Mouse (Mus musculus) embryonic facial prominence, embryonic 11.5 days (tissue): ENCODE measurements around the gene Gsk3b. TPM values are rescaled to one million over a fixed set of nuclear protein-coding genes. Genes with fewer than 3 reads are reported as not detected.

Source experiments
- ATAC-seq: fragments of 200-750 bp; cut with Nextera tagmentation; replicated peaks from 2 replicates; pipeline ENCODE4 v1.8.0; 2017; ENCODE audit warnings: low read depth; ENCODE audit not compliant: insufficient number of reproducible peaks, low FRiP score, low TSS enrichment
- DNase-seq: peaks from one replicate; pipeline ENCODE4 v3.0.0-alpha.2; 2015; ENCODE audit warnings: low spot score
- H3K27ac ChIP-seq: fragments of 300-500 bp; sonication (generic); replicated peaks from 2 replicates; pipeline ENCODE4 v1.5.1; 2014; ENCODE audit warnings: mild to moderate bottlenecking, low read depth, low read length, control low read depth
- H3K27me3 ChIP-seq: fragments of 300-500 bp; sonication (generic); 2 replicates; pipeline ENCODE4 v1.6.1; 2014; ENCODE audit warnings: mild to moderate bottlenecking, low read length, moderate library complexity, mixed read lengths; ENCODE audit not compliant: control insufficient read depth, insufficient read depth
- H3K36me3 ChIP-seq: fragments of 300-500 bp; sonication (generic); replicated peaks from 2 replicates; pipeline ENCODE4 v1.6.1; 2014; ENCODE audit warnings: low read depth, mild to moderate bottlenecking, low read length, moderate library complexity, mixed read lengths; ENCODE audit not compliant: control insufficient read depth, insufficient read depth
- H3K4me1 ChIP-seq: fragments of 300-500 bp; sonication (generic); 2 replicates; pipeline ENCODE4 v1.6.1; 2014; ENCODE audit warnings: low read length, mixed read lengths; ENCODE audit not compliant: control insufficient read depth, insufficient read depth
- H3K4me2 ChIP-seq: fragments of 300-500 bp; sonication (generic); 2 replicates; pipeline ENCODE4 v1.6.1; 2014; ENCODE audit warnings: low read depth, mild to moderate bottlenecking, control low read depth, low read length, moderate library complexity
- H3K4me3 ChIP-seq: fragments of 300-500 bp; sonication (generic); 2 replicates; pipeline ENCODE4 v1.5.1; 2014; ENCODE audit warnings: low read depth, low read length, control low read depth
- H3K9ac ChIP-seq: fragments of 300-500 bp; sonication (generic); replicated peaks from 2 replicates; pipeline ENCODE4 v1.6.1; 2014; ENCODE audit warnings: mild to moderate bottlenecking, control low read depth, low read length
- H3K9me3 ChIP-seq: fragments of 300-500 bp; sonication (generic); replicated peaks from 2 replicates; pipeline ENCODE4 v1.6.1; 2016; ENCODE audit warnings: mild to moderate bottlenecking, low read length, inconsistent platforms, mixed read lengths; ENCODE audit not compliant: control insufficient read depth
- WGBS: fragments of 180-500 bp; shearing (Covaris S2); extraction: QIAGEN DNeasy Blood & Tissue Kit; methylation state at CpG from one replicate; pipeline ENCODE4 v1.1.7; 2014; 5-methylcytosine and 5-hydroxymethylcytosine counted together
- polyA plus RNA-seq: library from polyadenylated mRNA; unstranded; fragments of >200 nt; fragmentation: Nextera tagmentation; extraction: Ambion mirVana; gene quantifications from 2 replicates; pipeline ENCODE4 v1.2.1, GENCODE M21; 2014

Gene Gsk3b
- polyA plus RNA-seq, 1 experiment from 2014 or later: 81.9 TPM

DNA sequence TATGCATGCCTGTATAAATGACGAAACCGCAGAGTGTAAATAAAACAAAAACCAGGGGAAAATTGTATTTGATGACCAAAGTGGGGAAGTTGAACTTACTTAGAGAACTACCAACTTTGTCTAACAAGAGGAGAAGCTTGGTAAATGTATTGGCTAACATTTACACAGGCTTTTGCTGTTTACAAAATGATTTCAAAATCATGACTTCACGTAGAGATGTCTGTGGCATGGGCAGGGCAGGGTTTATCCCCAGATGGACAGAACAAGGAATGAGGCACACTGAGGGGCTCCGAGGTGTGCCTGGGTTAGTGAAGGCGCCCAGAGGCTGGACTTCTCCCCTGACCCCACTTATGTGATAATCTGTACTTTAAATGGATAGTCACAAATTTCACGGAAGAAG is 198.6 kb downstream of the Gsk3b start:
- DNase-seq: no peak
- Histone ChIP-seq H3K27me3 (no peaks in the 10 kb centered on the region), H3K27ac (no peak overlapping the region), H3K4me2 (no peak overlapping the region), H3K4me3 (no peak overlapping the region), H3K36me3 (no peaks in the 10 kb centered on the region), H3K9me3 (no peaks in the 10 kb centered on the region), H3K4me1 (no peaks in the 10 kb centered on the region), H3K9ac (no peak overlapping the region)
- WGBS: 59% methylated on average over 6 of the region's 6 CpGs
- ATAC-seq: no peak

DNA sequence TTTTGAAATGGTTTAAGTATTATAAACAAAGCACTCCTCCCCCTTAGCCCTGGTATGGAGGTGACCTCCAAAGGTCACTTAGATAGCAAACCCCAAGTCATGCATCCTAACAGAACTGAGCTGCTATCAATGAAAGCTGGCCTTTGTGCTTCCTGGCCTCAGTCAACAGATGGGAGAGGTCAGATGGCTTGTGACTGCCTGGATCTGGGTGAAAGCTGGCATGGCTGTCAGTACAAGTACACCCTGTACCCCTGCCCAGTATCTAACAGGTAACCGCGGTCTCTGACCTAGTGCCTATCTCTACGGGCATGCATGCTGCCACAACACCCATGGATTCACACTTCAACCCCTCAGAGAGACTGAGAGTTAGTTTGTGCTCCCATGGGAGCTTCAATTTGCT is 199.0 kb downstream of the Gsk3b start:
- Histone ChIP-seq H3K4me2 (no peak overlapping the region), H3K36me3 (no peaks in the 10 kb centered on the region), H3K9me3 (no peaks in the 10 kb centered on the region), H3K4me1 (no peaks in the 10 kb centered on the region), H3K27ac (no peak overlapping the region), H3K4me3 (no peak overlapping the region), H3K9ac (no peak overlapping the region), H3K27me3 (no peaks in the 10 kb centered on the region)
- no peak for ATAC-seq
- DNase-seq: no peak
- WGBS: 69% methylated on average over 3 of the region's 3 CpGs

DNA sequence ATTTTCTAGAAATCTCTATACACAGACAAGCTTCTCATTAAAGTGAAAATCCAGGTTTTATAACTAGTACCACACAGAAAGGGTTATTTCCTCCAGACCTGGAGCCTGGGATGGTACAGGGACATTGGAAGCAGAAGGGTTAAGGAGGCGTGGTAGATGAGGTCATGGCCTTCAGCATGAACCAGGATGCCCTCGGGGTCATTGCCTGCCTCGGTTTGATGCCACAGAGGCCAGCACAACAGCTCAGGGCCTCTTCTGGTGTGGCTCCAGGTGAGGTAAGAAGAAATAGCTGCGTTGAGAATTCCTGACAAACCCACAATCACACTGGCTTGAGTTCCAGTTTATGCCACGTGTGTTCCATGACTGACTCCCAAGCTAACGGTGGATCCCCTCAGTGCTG is 200.1 kb downstream of the Gsk3b start:
- 19% methylated on average over 6 of the region's 6 CpGs for WGBS
- Histone ChIP-seq H3K9me3 (no peaks in the 10 kb centered on the region), H3K27ac (no peak overlapping the region)

GRCm38 (mm10) chr16:38290151-38290550 is 201.3 kb downstream of the Gsk3b start:
- H3K9ac ChIP-seq: no peak overlapping the region
- WGBS: 77% methylated on average over 2 of the region's 2 CpGs
- H3K27me3 ChIP-seq: no peaks in the 10 kb centered on the region
- DNase-seq (no peak), ATAC-seq (no peak)
- H3K4me2 ChIP-seq: no peak overlapping the region
- no peaks in the 10 kb centered on the region for H3K36me3 ChIP-seq
- no peaks in the 10 kb centered on the region for H3K9me3 ChIP-seq
- no peak overlapping the region for H3K27ac ChIP-seq
- no peak overlapping the region for H3K4me3 ChIP-seq
- no peaks in the 10 kb centered on the region for H3K4me1 ChIP-seq

More for the DNA sequence above, 200.1 kb downstream of the Gsk3b start:
- H3K36me3 ChIP-seq: no peaks in the 10 kb centered on the region
- ATAC-seq: no peak
- H3K4me2 ChIP-seq: no peak overlapping the region
- no peaks in the 10 kb centered on the region for H3K4me1 ChIP-seq
- DNase-seq: no peak
- H3K4me3 ChIP-seq: no peak overlapping the region
- H3K9ac ChIP-seq: no peak overlapping the region
- no peaks in the 10 kb centered on the region for H3K27me3 ChIP-seq

- 66% methylated on average over 7 of the region's 7 CpGs for WGBS
- no peak for DNase-seq
- Histone ChIP-seq H3K36me3 (no peaks in the 10 kb centered on the region), H3K9ac (no peak within 1 kb of the TSS), H3K27ac (no peak within 1 kb of the TSS), H3K9me3 (no peaks in the 10 kb centered on the region), H3K27me3 (no peaks in the 10 kb centered on the region), H3K4me3 (no peak within 1 kb of the TSS), H3K4me2 (no peak within 1 kb of the TSS), H3K4me1 (no peaks in the 10 kb centered on the region)
- no peak for ATAC-seq
Observed at GRCm38 (mm10) chr16:38294685-38295348, 206.0 kb downstream of the Gsk3b start, which contains the start of gene Nr1i2. Gene Nr1i2 (minus strand): TSS chr16:38294824.

- DNase-seq (no peak), ATAC-seq (no peak)
- H3K4me3 ChIP-seq: no peak overlapping the region
- H3K9ac ChIP-seq: no peak overlapping the region
- no peaks in the 10 kb centered on the region for H3K36me3 ChIP-seq
- WGBS: 58% methylated on average over 5 of the region's 5 CpGs
- no peak overlapping the region for H3K27ac ChIP-seq
- H3K27me3 ChIP-seq: no peaks in the 10 kb centered on the region
- H3K4me2 ChIP-seq: no peak overlapping the region
- no peaks in the 10 kb centered on the region for H3K9me3 ChIP-seq
- no peaks in the 10 kb centered on the region for H3K4me1 ChIP-seq
Observed at GRCm38 (mm10) chr16:38295349-38295930, 206.6 kb downstream of the Gsk3b start.

Other genes with a start within 250 kb of the Gsk3b start
- 0.32 TPM in 1 of 2 replicates, not detected in the other for gene Gm36028, start 227.9 kb upstream of the Gsk3b start, polyA plus RNA-seq
- gene Lrrc58, start 220.6 kb upstream of the Gsk3b start, polyA plus RNA-seq: 61.8 and 62.9 TPM in 2 replicates
- gene Gpr156, start 172.5 kb upstream of the Gsk3b start, polyA plus RNA-seq: 1.5 and 1.7 TPM in 2 replicates
- not detected in 2 replicates for gene Nr1i2, start 205.8 kb downstream of the Gsk3b start, polyA plus RNA-seq